Mouse (Mus musculus) C2C12 (cell line): ENCODE results near the gene Ebpl.

Experiments used
- CEBPB ChIP-seq: IDR thresholded peaks from one replicate; pipeline ENCODE4 v1.6.1; 2011; ENCODE audit warnings: low read depth, mild to moderate bottlenecking, control low read depth, moderate library complexity
- CTCF ChIP-seq: IDR thresholded peaks from one replicate; pipeline ENCODE4 v1.5.1; 2011; ENCODE audit not compliant: control insufficient read depth, insufficient read depth, insufficient read length
- USF1 ChIP-seq: IDR thresholded peaks from one replicate; pipeline ENCODE4 v1.6.1; 2011; ENCODE audit warnings: low read depth, mild to moderate bottlenecking, control low read depth, moderate library complexity

- no peak for TF ChIP-seq CTCF
- no peak for TF ChIP-seq USF1
- no peak for TF ChIP-seq CEBPB
These were observed 44.7 kb upstream of the Ebpl start for GRCm38 (mm10) chr14:61404941-61405340.
